Mouse (Mus musculus): ENCODE measurements around the gene Ganc. TPM values are rescaled to one million over a fixed set of nuclear protein-coding genes. Genes with fewer than 3 reads are reported as not detected.

The Ganc gene
- polyA plus RNA-seq, 1 experiment from 2014 or later: 8.4 TPM

DNA sequence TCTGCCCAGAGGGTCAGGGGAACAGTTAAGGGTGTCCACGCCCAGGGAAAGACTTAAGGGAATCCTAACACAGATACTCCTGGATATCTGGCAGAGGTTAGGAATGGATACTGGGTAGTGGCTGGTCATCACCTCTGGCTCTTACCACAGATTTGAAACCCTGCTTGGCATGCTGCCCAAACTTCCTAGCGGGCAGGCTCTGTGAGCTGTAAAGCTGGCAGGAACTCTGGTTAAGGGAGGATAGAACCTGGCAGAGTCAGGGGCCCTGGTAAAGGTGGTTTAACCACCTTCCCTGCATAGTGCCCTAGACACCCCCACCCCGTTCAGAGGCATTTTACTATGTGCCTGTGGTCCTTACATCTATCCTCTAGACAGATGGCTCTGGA, 98.9 kb downstream of the Ganc start:
- Histone ChIP-seq H3K9ac (replicated peaks) (no peak overlapping the region), H3K9me3 (no peaks in the 10 kb centered on the region), H3K4me3 (replicated peaks) (no peak overlapping the region), H3K36me3 (peaks cover 24% of the 10 kb centered on the region), H3K4me1 (replicated peaks) (peaks cover 12% of the 10 kb centered on the region; the same call in 1 of the 2 replicates), H3K27me3 (no peaks in the 10 kb centered on the region), H3K4me2 (no peak overlapping the region), H3K27ac (no peak overlapping the region)
- 79% methylated on average over 3 of the region's 3 CpGs for WGBS
- no peak for ATAC-seq (ENCODE audit: insufficient number of reproducible peaks, insufficient read depth, low FRiP score, low TSS enrichment, low read depth)

DNA sequence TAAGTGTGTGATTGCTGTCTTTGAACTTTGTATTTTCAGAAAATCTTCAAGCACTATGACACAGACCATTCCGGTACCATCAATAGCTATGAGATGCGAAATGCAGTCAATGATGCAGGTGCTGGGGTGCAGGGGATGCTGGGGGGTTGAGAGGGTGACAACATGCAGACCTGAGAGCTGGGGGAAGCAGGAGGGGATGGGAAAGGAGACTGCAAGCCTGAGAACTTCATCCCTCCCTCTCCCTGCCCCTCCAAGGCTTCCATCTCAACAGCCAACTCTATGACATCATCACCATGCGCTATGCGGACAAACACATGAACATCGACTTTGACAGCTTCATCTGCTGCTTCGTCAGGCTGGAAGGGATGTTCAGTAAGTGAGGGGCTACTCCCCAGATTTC, 99.4 kb downstream of the Ganc start:
- Histone ChIP-seq H3K36me3 (peaks cover 27% of the 10 kb centered on the region), H3K9ac (replicated peaks) (no peak overlapping the region), H3K27me3 (no peaks in the 10 kb centered on the region), H3K4me2 (no peak overlapping the region), H3K27ac (no peak overlapping the region), H3K9me3 (no peaks in the 10 kb centered on the region), H3K4me1 (replicated peaks) (peaks cover 12% of the 10 kb centered on the region; the same call in 1 of the 2 replicates), H3K4me3 (replicated peaks) (no peak overlapping the region)
- ATAC-seq (ENCODE audit: insufficient number of reproducible peaks, insufficient read depth, low FRiP score, low TSS enrichment, low read depth): no peak
- 88% methylated on average over 6 of the region's 6 CpGs for WGBS

DNA sequence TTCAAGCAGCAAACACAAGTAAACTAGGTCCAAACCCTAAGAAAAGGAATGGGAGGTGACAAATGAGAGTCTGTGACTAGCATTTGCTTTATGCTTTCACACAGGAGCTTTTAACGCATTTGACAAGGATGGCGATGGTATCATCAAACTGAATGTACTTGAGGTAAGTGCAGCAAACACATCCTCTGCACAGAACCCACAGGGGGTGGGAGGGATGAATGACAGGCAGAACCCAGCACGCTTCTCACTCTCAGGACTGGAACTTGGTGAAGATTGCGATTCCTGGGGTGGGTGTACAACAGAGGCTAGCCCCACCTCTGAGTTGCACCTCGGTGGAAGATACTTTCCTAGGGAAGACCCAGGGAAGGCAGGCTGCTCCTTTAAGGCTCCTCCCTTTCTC, 100.3 kb downstream of the Ganc start:
- no peak for ATAC-seq (ENCODE audit: insufficient number of reproducible peaks, insufficient read depth, low FRiP score, low TSS enrichment, low read depth)
- no peak overlapping the region for H3K9ac ChIP-seq (replicated peaks)
- H3K4me1 ChIP-seq (replicated peaks): peaks cover 12% of the 10 kb centered on the region; the same call in 1 of the 2 replicates
- no peak overlapping the region for H3K4me3 ChIP-seq (replicated peaks)
- no peaks in the 10 kb centered on the region for H3K9me3 ChIP-seq
- peaks cover 36% of the 10 kb centered on the region for H3K36me3 ChIP-seq
- no peaks in the 10 kb centered on the region for H3K27me3 ChIP-seq
- WGBS: 71% methylated on average over 5 of the region's 5 CpGs
- H3K4me2 ChIP-seq: no peak overlapping the region
- H3K27ac ChIP-seq: no peak overlapping the region

Other genes starting within 250 kb of the Ganc start
- 27.9 and 28.2 TPM in 2 replicates for gene Ehd4, start 249.3 kb upstream of the Ganc start, polyA plus RNA-seq (2016; fragmentation: Nextera tagmentation; extraction: Ambion mirVana)
- 0.06 TPM in 1 of 2 replicates, not detected in the other for gene Pla2g4e, start 158.6 kb upstream of the Ganc start, polyA plus RNA-seq (2016; fragmentation: Nextera tagmentation; extraction: Ambion mirVana)
- gene Pla2g4d, start 114.7 kb upstream of the Ganc start, polyA plus RNA-seq (2016; fragmentation: Nextera tagmentation; extraction: Ambion mirVana): 0.14 and 0.18 TPM in 2 replicates
- gene Pla2g4f, start 89.7 kb upstream of the Ganc start, polyA plus RNA-seq (2016; fragmentation: Nextera tagmentation; extraction: Ambion mirVana): 0.15 and 0.23 TPM in 2 replicates
- 28.5 and 30.1 TPM in 2 replicates for gene Vps39, start 50.8 kb upstream of the Ganc start, polyA plus RNA-seq (2016; fragmentation: Nextera tagmentation; extraction: Ambion mirVana)
- gene Tmem87a, start 217 bp downstream of the Ganc start, polyA plus RNA-seq (2016; fragmentation: Nextera tagmentation; extraction: Ambion mirVana): 9.5 and 10.4 TPM in 2 replicates
- gene Capn3, start 52.1 kb downstream of the Ganc start, polyA plus RNA-seq (2016; fragmentation: Nextera tagmentation; extraction: Ambion mirVana): 1.9 and 2.7 TPM in 2 replicates
- 61.8 and 62.4 TPM in 2 replicates for gene Zfp106, start 159.9 kb downstream of the Ganc start, polyA plus RNA-seq (2016; fragmentation: Nextera tagmentation; extraction: Ambion mirVana)
- gene Snap23, start 163.8 kb downstream of the Ganc start, polyA plus RNA-seq (2016; fragmentation: Nextera tagmentation; extraction: Ambion mirVana): 55.7 and 57.6 TPM in 2 replicates
- gene Haus2, start 205.5 kb downstream of the Ganc start, polyA plus RNA-seq (2016; fragmentation: Nextera tagmentation; extraction: Ambion mirVana): 29.2 and 29.7 TPM in 2 replicates
- gene Lrrc57, start 205.6 kb downstream of the Ganc start, polyA plus RNA-seq (2016; fragmentation: Nextera tagmentation; extraction: Ambion mirVana): 24.6 and 27.3 TPM in 2 replicates
- gene Stard9, start 225.2 kb downstream of the Ganc start, polyA plus RNA-seq (2016; fragmentation: Nextera tagmentation; extraction: Ambion mirVana): 4.9 and 5.7 TPM in 2 replicates

Measured in limb, embryonic 12.5 days (tissue).